Mouse (Mus musculus) midbrain, postnatal 0 days (tissue): ENCODE measurements around the gene Fzd5. TPM values are rescaled to one million over a fixed set of nuclear protein-coding genes. Genes with fewer than 3 reads are reported as not detected.
A peak's percentile ranks its signal among the peaks of the same experiment; 100 is the strongest.

Source experiments
- ATAC-seq: fragments of 200-750 bp; cut with Nextera tagmentation; 2 replicates; pipeline ENCODE4 v1.8.0; 2017; ENCODE audit warnings: moderate number of reproducible peaks, mild to moderate bottlenecking, moderate TSS enrichment, moderate library complexity; ENCODE audit not compliant: low FRiP score
- DNase-seq: peaks from one replicate; pipeline ENCODE4 v3.0.0-alpha.2; 2015; ENCODE audit warnings: low spot score
- H3K27ac ChIP-seq: fragments of 300-500 bp; sonication (generic); 2 replicates; pipeline ENCODE4 v1.5.1; 2014; ENCODE audit warnings: low read depth, mild to moderate bottlenecking, low read length, mixed read lengths
- H3K27me3 ChIP-seq: fragments of 300-500 bp; sonication (generic); 2 replicates; pipeline ENCODE4 v1.6.1; 2014; ENCODE audit warnings: low read length, control low read depth, mixed read lengths; ENCODE audit not compliant: insufficient read depth
- H3K36me3 ChIP-seq: fragments of 300-500 bp; sonication (generic); 2 replicates; pipeline ENCODE4 v1.6.1; 2014; ENCODE audit warnings: low read length, control low read depth, mixed read lengths; ENCODE audit not compliant: insufficient read depth
- H3K4me1 ChIP-seq: fragments of 300-500 bp; sonication (generic); 2 replicates; pipeline ENCODE4 v1.6.1; 2014; ENCODE audit warnings: mild to moderate bottlenecking, control low read depth, antibody characterized with exemption, low read length, mixed read lengths; ENCODE audit not compliant: insufficient read depth
- H3K4me2 ChIP-seq: fragments of 300-500 bp; sonication (generic); 2 replicates; pipeline ENCODE4 v1.6.1; 2014; ENCODE audit warnings: low read depth, mild to moderate bottlenecking, low read length, mixed read lengths; ENCODE audit not compliant: poor library complexity, severe bottlenecking
- H3K4me3 ChIP-seq: fragments of 300-500 bp; sonication (generic); 2 replicates; pipeline ENCODE4 v1.5.1; 2014; ENCODE audit warnings: low read depth, mild to moderate bottlenecking, low read length, moderate library complexity
- H3K9ac ChIP-seq: fragments of 300-500 bp; sonication (generic); replicated peaks from 2 replicates; pipeline ENCODE4 v1.6.1; 2014; ENCODE audit warnings: mild to moderate bottlenecking, low read length, moderate library complexity, mixed read lengths; ENCODE audit not compliant: poor library complexity, severe bottlenecking
- H3K9me3 ChIP-seq: fragments of 300-500 bp; sonication (generic); 2 replicates; pipeline ENCODE4 v1.6.1; 2016; ENCODE audit warnings: low read length, control low read depth
- CTCF ChIP-seq: IDR thresholded peaks from 2 replicates; pipeline ENCODE4 v1.5.1; 2016; ENCODE audit warnings: antibody characterized with exemption, mild to moderate bottlenecking
- WGBS: fragments of 180-500 bp; shearing (Covaris S2); extraction: QIAGEN DNeasy Blood & Tissue Kit; methylation state at CpG from one replicate; pipeline ENCODE4 v1.1.7; 2014; 5-methylcytosine and 5-hydroxymethylcytosine counted together
- polyA plus RNA-seq: library from polyadenylated mRNA; unstranded; fragments of >200 nt; fragmentation: Nextera tagmentation; extraction: Ambion mirVana; gene quantifications from 2 replicates; pipeline ENCODE4 v1.2.1, GENCODE M21; 2015
- total RNA-seq: library from RNA; depleted of rRNA; stranded (reverse); fragments of >200 nt; gene quantifications from 2 replicates; pipeline ENCODE4 v1.2.3, GENCODE M21; 2014; rRNA removed

Gene Fzd5
- 1.8 and 2.5 TPM in 2 replicates for total RNA-seq
- polyA plus RNA-seq = 0.40 and 0.86 TPM in 2 replicates

DNA sequence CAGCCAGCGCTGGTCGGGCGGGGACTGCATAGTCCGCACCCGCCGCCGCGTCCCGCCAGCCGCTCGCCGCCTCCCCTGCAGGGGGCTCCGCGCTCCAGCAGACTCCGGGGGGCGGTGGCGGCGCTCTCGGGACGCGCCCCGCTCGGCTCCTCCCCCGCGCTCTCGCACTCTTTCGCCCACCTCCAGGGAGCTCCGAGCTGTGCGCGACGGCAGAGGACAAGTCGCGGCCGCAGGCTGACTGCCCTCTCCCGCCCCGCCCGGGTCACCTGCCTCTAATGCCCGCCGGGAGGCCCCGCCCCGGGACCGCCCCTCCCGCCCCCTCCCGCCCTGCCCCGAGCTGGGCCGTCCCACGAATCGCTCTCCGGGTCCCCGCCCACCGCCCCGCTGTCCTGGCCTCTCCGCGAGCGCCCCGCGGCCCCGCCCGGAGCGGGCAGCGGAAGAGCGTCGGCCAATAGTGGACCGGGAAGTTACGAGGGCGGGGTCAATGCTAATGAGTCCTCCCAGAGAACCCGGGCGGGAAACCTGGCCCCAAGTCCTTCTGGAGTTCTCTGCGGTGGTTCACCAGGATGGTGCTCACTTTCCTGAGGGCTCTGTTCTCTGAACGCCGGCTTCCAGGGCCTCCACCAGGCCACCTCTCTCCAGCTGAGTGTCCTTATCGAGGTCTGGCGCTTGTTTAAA lies at the start of gene Fzd5:
TSS of gene Fzd5 (minus strand) at position 250 of the 678 bp plus-strand sequence.
- Histone ChIP-seq H3K9ac (peak within 1 kb of the TSS; percentile 51), H3K9me3 (no peaks in the 10 kb centered on the region), H3K27me3 (peaks cover 48% of the 10 kb centered on the region), H3K4me1 (peaks cover 4% of the 10 kb centered on the region; the same call in 1 of the 2 replicates), H3K27ac (no peak within 1 kb of the TSS), H3K4me3 (peak within 1 kb of the TSS; percentile 52), H3K36me3 (no peaks in the 10 kb centered on the region), H3K4me2 (peak within 1 kb of the TSS; percentile 98)
- WGBS = 3% methylated on average over 34 of the region's 73 CpGs
- DNase-seq (peak; percentile 89), ATAC-seq (peak; percentile 84)
- TF ChIP-seq CTCF = peak; percentile 31

DNA sequence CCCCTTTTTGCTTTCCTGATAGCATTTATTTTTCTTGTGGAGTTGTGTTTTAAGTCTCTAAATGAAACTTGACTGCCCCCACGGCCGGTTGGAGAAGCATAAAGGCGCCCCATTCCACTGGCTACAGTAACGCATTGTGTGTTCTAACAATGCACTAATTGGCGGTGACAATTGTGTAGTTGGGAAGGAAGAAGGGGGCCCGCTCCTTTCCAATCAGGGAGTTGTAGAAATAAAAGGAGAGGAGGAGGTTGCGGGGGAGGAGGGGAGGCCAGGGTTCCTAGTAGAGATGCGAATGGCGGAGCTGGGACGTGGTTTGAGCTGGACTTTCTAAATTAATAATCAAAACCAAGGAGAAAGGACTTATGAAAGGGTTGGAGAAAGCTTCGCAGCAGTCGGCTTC lies 42.3 kb upstream of the Fzd5 start:
- no peak for ATAC-seq
- Histone ChIP-seq H3K9ac (no peak overlapping the region), H3K4me1 (no peaks in the 10 kb centered on the region), H3K9me3 (no peaks in the 10 kb centered on the region), H3K4me2 (peak overlapping the region; percentile 3; the same call in 1 of the 2 replicates), H3K27ac (no peak overlapping the region), H3K36me3 (no peaks in the 10 kb centered on the region), H3K27me3 (no peaks in the 10 kb centered on the region), H3K4me3 (no peak overlapping the region)
- WGBS = 32% methylated on average over 12 of the region's 12 CpGs
- no peak for DNase-seq
- no peak for TF ChIP-seq CTCF

DNA sequence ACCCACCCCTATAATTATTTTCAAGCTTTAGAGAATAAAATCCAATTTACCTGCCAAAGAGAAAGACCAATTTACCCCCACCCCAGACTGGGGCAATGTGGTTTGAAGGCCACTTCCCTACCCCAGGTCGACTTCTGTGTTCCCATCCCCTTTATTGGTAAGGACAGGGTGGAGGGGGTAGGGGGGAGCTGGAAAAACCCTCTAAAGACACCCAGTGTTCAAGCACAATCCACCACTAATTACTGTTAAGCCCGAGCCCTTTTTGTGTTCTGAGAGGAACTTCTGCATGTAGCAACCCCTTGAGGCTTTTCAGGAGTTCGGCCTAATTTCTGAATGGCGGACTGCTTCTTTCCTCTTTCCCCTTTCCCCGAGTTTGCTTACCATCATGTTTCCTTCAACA lies 41.9 kb upstream of the Fzd5 start:
- WGBS = 28% methylated on average over 5 of the region's 5 CpGs
- TF ChIP-seq CTCF = no peak
- Histone ChIP-seq H3K36me3 (no peaks in the 10 kb centered on the region), H3K4me1 (no peaks in the 10 kb centered on the region), H3K27ac (no peak overlapping the region), H3K4me3 (no peak overlapping the region), H3K27me3 (no peaks in the 10 kb centered on the region), H3K4me2 (peak overlapping the region; percentile 3; the same call in 1 of the 2 replicates), H3K9me3 (no peaks in the 10 kb centered on the region), H3K9ac (no peak overlapping the region)
- DNase-seq = no peak
- no peak for ATAC-seq

DNA sequence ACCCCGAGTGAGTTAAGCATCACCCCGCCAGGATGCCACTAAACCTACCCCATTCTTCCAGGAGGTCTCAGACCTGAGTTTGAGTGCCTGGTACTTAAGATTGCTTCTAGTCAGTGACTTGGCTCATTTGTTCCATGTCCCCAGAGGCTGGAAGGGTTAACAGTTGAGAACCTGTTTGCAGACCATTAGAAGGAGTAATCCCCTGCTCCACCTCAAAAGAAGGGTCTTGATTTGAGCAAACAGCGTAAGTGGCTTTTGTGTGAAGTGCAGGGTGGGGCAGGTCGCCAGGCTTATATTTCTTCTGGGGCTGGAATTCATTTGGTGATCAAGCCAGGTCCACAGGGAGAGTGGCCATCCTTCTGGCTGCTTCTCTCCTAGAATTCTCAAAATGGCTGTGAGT lies 35.8 kb upstream of the Fzd5 start:
- H3K27me3 ChIP-seq = no peaks in the 10 kb centered on the region
- no peak overlapping the region for H3K27ac ChIP-seq
- H3K9me3 ChIP-seq = no peaks in the 10 kb centered on the region
- DNase-seq = no peak
- H3K4me1 ChIP-seq = no peaks in the 10 kb centered on the region
- H3K36me3 ChIP-seq = no peaks in the 10 kb centered on the region
- H3K4me3 ChIP-seq = no peak overlapping the region
- no peak for ATAC-seq
- no peak overlapping the region for H3K9ac ChIP-seq
- TF ChIP-seq CTCF = no peak
- WGBS = 76% methylated on average over 4 of the region's 4 CpGs
- H3K4me2 ChIP-seq = no peak overlapping the region

DNA sequence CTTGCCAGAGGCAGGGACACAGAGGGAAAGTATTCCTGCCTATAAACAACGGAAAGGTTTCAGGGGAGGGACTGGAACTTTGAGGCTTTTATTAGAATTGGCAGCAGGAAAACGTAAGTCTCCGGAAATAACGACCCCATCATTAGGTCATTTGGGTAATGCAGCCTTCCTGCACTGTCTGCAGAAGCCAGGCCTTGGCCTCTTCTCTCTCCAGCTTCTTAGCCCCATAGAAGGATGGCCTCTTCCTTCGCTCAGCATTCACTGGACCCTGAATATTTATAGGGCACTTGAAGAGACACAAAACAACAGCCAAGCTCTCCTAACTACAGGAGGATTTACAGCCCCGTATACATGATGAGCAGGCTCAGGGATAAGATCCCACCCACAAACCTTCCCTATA lies 32.6 kb upstream of the Fzd5 start:
- Histone ChIP-seq H3K9me3 (no peaks in the 10 kb centered on the region), H3K36me3 (no peaks in the 10 kb centered on the region), H3K27ac (no peak overlapping the region), H3K9ac (no peak overlapping the region), H3K4me3 (no peak overlapping the region), H3K27me3 (no peaks in the 10 kb centered on the region), H3K4me1 (no peaks in the 10 kb centered on the region), H3K4me2 (no peak overlapping the region)
- ATAC-seq (no peak), DNase-seq (no peak)
- 64% methylated on average over 6 of the region's 6 CpGs for WGBS
- TF ChIP-seq CTCF = no peak

DNA sequence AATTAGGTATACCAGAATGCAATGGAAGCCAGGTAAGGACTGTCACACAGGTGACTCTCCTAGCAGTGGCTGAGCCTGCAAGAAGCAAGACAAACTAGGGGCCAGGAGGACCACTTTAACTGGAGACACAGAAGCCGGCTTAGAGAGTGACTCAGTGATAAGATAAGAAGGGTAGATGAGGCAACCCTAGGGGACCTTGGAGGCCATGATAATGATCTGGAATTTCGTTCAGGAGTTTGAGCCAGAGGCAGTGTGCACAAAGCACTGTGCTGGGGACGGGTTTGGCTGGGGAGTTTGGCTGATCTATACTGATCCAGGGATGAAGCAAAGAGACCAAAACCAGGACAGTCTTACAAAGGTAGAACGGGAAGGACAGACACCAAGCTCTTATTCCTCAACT lies 24.1 kb upstream of the Fzd5 start:
- ATAC-seq = no peak
- TF ChIP-seq CTCF = no peak
- WGBS = 77% methylated on average over 4 of the region's 4 CpGs
- Histone ChIP-seq H3K36me3 (no peaks in the 10 kb centered on the region), H3K27me3 (no peaks in the 10 kb centered on the region), H3K27ac (no peak overlapping the region), H3K9ac (no peak overlapping the region), H3K9me3 (no peaks in the 10 kb centered on the region), H3K4me1 (no peaks in the 10 kb centered on the region), H3K4me3 (no peak overlapping the region), H3K4me2 (no peak overlapping the region)
- DNase-seq = no peak
